15 mouse cellular contexts compared by ENCODE assay signal in genomic region chr19:47023546-47023945, GRCm38 (mm10).
"Had no signal": no experiment of that assay in that cellular context is flagged by ENCODE, and none has a peak within 500 bp of the region (broad histone marks: within the 10 kb centered on the region; RNA-seq: fewer than 3 reads in every experiment).

No protein-coding gene starts in this region.

- H3K4me2 ChIP-seq: neural tube, embryonic 13.5 days; neural tube, embryonic 15.5 days; stomach, embryonic 15.5 days had no signal

- DNase-seq: retina, postnatal 1 day; right cerebral cortex, postnatal 14 days; right cerebral cortex, postnatal 25 days; right cerebral cortex, postnatal 4 days; spleen, adult 18-20 months; thymus, adult 18-20 months; thymus, adult 2 months; thymus, postnatal 14 days; thymus, postnatal 25 days; thymus, postnatal 36 days; thymus, postnatal 4 days had no signal

- H3K36me3 ChIP-seq: stomach, embryonic 15.5 days had no signal

- H3K27me3 ChIP-seq: neural tube, embryonic 13.5 days; neural tube, embryonic 15.5 days had no signal

- H3K27ac ChIP-seq: neural tube, embryonic 13.5 days; neural tube, embryonic 15.5 days; stomach, embryonic 15.5 days; stomach, postnatal 0 days had no signal

- H3K4me3 ChIP-seq: neural tube, embryonic 13.5 days; neural tube, embryonic 15.5 days; stomach, embryonic 15.5 days had no signal

- H3K9me3 ChIP-seq: neural tube, embryonic 15.5 days; stomach, embryonic 15.5 days had no signal

- H3K4me1 ChIP-seq: stomach, embryonic 15.5 days had no signal

- H3K9ac ChIP-seq: neural tube, embryonic 13.5 days; neural tube, embryonic 15.5 days; stomach, embryonic 15.5 days had no signal
